Mouse (Mus musculus) heart, postnatal 4 days (tissue): Measurements from ENCODE around the gene Arf1. TPM values are rescaled to one million over a fixed set of nuclear protein-coding genes. Genes with fewer than 3 reads are reported as not detected.
"Not testable (repeated sequence)": the region's sequence is repeated elsewhere in the genome, so short reads cannot be mapped to it uniquely, and the experiment has no call there.

Experiments
- DNase-seq: peaks from one replicate; pipeline ENCODE4 v3.0.0; 2021
- total RNA-seq, 2 experiments: library from RNA; stranded (reverse); gene quantifications; 2 replicates each; pipeline ENCODE4 v1.2.3; 2021

Gene Arf1
- total RNA-seq, 2 experiments from 2014 or later, result 389 to 395 TPM

DNA sequence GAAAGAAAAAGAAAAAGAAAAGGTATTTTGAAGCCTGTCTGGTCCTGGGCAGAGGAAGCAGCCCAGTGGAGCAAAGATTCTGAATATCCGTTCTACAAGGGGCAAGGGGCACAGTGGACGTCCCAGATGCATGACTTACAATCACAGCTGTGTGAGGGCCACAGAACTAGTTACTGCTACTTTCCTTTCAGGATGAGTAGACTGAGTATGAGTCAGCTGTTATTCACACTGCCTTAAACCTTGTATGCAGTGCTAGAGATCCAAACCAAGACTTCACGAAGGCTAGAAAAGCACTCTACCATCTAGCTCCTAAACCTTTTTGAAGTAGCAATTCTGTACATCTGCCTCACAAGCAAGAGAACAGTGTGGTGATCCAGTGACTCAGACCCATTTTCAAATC is 1.8 kb downstream of the Arf1 start:
- no peak for DNase-seq

DNA sequence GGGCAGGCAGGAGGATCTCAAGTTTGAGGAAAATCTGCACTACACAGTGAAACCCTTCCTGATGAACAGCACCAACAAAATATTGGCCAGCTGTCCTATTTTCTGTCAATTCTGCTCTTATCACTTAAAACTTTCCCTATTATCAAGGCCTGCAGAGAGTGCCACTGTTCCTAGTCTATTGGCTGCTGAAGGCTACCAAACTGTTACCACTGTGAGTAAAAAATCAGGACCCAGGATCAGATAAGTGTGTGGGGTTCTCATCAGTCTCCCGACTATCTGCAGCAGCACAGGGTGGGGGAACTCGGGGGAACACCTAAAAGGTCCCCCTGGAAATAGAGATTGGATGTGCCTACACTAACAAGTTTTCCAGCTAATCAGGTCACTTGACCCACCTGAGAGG is 2.9 kb downstream of the Arf1 start:
- no peak for DNase-seq

DNA sequence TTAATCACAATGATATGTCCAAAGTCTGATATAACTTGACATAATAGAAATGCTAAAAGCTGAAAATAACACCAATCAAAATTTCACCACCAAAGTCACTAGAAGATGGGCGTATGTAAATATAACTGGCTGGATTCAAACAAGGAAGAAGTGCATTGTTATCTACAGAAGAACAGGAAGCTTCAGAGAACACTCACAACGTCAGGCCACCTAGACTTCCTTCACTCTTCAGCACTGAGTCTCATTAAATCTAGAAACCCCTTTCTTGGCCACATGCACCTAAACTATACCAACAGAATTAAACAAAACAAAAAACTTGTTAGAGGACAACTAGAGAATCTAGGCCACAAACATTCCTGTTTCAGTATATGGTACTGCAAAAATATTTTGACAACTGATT is 3.6 kb downstream of the Arf1 start:
- no peak for DNase-seq

DNA sequence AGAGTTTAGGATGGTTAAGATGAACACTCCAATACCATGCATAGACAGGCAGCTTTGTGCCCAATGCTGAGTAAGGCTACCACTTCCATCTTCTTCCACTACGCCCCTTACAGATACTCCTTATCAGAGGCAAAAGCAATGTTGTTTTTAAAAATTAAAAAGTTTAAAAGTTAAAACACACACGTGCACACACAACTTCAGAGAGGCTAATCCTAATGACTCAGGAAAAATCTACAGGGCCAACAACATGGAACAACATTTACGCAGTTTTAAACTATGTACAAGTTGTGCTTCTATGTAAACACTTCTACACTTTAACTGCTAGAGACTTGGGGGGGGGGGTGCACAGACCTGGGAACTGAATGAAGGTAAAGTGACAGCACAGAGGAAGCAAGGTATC is 4.0 kb downstream of the Arf1 start:
- DNase-seq, result no peak

- DNase-seq, result no peak
Measured at GRCm38 (mm10) chr11:59222306-59222705, 5.8 kb downstream of the Arf1 start.

- no peak for DNase-seq
Measured at GRCm38 (mm10) chr11:59221604-59222003, 6.5 kb downstream of the Arf1 start.

- peak; percentile 55 for DNase-seq
Measured at GRCm38 (mm10) chr11:59219064-59219463, 9.0 kb downstream of the Arf1 start.

- DNase-seq, result no peak
Measured at GRCm38 (mm10) chr11:59218389-59218998, 9.6 kb downstream of the Arf1 start.

DNA sequence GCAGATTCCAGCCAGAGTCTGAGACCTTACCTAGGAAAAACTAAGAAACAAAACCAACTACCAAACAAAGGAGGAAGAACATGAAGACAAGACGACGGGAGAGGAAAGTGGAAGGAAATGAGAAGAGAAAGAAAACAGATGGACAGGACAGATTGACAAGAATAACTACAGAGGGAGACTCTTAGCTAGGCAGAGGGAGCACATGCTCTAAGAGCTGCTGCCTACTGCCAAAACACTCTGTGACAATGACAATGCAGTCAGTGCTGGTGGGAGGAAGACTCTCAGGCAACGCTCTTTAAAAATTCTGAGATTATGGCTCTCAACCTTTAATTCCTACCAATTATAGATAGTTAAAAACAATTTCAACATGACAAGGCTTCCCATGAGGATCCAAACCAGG is 11.1 kb downstream of the Arf1 start:
- no peak for DNase-seq

DNA sequence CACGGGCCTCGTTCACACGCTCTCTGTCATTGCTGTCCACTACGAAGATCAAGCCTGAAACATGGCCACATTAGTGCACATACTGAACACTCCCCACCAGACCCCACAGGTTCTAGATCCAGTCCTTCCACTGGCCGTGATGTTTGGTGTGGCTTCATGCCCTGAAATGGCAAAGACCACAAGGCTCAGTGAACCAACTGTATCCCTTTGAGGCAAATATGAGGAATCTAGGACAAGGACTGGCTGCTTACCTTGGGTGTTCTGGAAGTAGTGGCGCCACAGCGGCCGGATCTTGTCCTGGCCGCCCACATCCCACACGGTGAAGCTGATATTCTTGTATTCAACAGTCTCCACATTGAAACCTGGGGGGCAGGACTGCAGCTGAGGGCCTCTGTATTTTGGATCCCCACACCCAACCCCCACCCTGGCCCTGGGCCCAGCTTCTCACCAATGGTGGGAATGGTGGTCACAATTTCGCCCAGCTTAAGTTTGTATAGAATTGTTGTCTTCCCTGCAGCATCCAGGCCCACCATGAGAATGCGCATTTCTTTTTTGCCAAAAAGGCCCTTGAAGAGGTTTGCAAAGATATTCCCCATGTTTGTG is 15.1 kb downstream of the Arf1 start:
- no peak for DNase-seq

GRCm38 (mm10) chr11:59212320-59212719 is 15.8 kb downstream of the Arf1 start:
- DNase-seq, result not testable (repeated sequence)

DNA sequence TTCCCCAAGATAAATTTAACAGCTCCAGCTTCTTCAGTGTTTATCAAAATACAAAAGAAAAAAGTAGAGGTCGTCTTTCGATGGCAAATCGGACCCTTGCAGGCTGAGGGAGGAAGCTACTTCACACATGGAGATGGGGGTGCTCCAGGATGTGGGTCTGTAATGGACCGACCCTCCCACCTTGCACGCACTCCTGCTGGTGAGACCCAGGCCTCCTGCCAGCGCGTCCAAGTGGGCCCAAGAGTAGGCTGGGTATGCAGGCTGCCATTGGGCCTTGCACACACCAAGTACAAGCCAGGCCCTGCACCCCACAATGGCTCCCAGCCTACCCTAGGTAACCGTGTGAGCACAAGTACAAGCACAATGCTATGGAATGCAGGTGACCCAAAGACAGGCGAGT is 16.5 kb downstream of the Arf1 start:
- not testable (repeated sequence) for DNase-seq

GRCm38 (mm10) chr11:59210020-59210419 is 18.1 kb downstream of the Arf1 start:
- no peak for DNase-seq

- DNase-seq, result no peak
Measured at GRCm38 (mm10) chr11:59209580-59209979, 18.5 kb downstream of the Arf1 start.

GRCm38 (mm10) chr11:59209003-59209441 is 19.0 kb downstream of the Arf1 start:
- peak; percentile 79 for DNase-seq

GRCm38 (mm10) chr11:59208153-59208831 is 19.8 kb downstream of the Arf1 start, which contains the start of gene 2310033P09Rik:
2310033P09Rik (plus strand) TSS chr11:59208321.
- peak; percentile 94 for DNase-seq

GRCm38 (mm10) chr11:59202081-59202995 is 25.7 kb downstream of the Arf1 start, which contains the start of gene Mrpl55:
Mrpl55 (plus strand) TSS chr11:59202486.
- DNase-seq, result peak; percentile 96

GRCm38 (mm10) chr11:59201216-59202002 is 26.7 kb downstream of the Arf1 start:
- no peak for DNase-seq

DNA sequence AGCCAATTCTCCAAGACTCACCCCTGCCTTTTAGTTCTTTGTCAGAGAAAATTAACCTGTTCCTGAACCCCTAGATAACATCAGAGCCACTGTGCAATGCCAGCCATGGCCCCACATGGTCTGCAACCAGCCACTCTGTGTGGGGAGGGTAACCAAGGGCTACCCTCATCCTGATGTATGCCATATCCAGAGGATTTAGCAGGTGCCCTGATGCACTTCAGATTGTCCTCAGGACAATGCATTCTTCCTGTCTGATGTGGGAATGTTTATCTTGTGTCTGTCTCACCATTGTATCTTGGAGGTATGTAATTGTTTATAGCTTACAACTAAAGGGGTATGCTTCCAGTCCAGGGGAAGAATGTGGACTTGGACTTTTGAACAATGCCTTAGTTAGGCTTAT is 31.8 kb downstream of the Arf1 start:
- DNase-seq, result no peak

GRCm38 (mm10) chr11:59192059-59192386 is 36.0 kb downstream of the Arf1 start, which contains the start of gene Guk1:
Guk1 (minus strand) TSS chr11:59192212.
- DNase-seq, result no peak

DNA sequence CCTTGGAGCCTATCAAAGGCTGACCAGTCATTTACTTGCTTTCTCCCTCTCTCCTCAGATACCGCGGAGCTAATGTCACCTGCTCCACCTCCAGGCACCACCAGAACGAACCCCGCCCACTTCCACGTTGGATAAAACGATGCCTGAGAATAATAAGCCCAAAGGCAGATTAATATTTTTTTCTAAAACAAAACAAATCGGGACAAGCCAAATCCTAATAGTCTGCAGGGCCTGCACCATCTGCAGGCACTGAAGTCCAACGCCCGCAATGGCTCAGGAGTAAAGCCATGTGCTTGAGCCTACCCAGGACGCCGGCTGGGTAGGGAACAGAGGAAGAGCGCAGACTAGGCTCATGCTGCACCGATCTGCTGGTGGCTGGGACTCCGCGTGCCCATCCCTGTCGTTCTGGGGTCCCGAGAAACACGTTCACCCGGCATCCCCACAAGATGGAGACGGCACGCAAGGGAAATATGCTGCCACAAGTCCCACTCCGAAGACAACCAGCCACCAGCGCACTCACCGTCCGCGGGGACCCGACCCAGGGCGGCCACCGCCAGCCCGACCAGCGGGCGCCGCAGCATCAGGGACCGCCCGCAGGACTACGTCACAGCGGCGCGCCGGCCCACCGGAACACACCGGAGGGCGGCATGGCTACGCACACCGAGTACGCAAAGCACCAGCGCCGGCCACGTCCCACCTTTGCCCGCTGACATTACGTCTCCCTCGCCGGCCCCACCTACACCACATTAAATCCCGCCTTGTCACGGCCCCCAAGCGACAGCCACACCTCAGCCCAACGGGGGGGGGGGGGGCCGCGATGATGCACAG is 36.6 kb downstream of the Arf1 start:
- DNase-seq, result peak; percentile 91
